Mouse (Mus musculus): ENCODE measurements around the gene Myh2. TPM values are rescaled to one million over a fixed set of nuclear protein-coding genes. Genes with fewer than 3 reads are reported as not detected.

Gene Myh2
- polyA plus RNA-seq, 1 experiment from 2014 or later = not detected

DNA sequence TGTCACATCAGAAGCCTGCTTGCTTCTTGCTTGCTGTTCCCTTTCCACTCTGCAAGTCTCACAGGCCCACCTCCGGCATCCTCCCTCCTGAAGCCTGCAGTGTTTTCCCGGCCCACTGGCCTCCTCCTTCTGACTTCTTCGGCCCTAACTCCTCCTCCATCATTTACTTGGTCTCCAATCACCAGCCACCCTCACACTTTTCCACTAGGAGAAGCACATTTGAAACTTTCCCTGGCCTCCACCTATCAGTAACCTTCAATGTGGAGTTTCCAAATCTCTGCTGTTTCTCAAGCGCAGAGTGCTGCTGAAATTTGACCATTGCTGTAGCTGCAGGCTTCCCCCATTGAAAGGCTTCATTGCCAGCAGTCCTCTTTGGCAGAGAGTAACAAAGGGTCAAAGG, 28.8 kb upstream of the Myh2 start:
- DNase-seq (ENCODE audit: low spot score) (no peak), ATAC-seq (ENCODE audit: insufficient number of reproducible peaks, low FRiP score, low TSS enrichment, low read depth) (no peak)
- Histone ChIP-seq H3K9ac (ENCODE audit: low read length) (no peak overlapping the region), H3K4me1 (ENCODE audit: control insufficient read depth, insufficient read depth, low read length) (no peaks in the 10 kb centered on the region), H3K27ac (replicated peaks; ENCODE audit: low read depth, low read length) (no peak overlapping the region), H3K4me3 (ENCODE audit: low read depth, low read length) (no peak overlapping the region), H3K36me3 (ENCODE audit: control insufficient read depth, insufficient read depth, low read length) (no peaks in the 10 kb centered on the region), H3K4me2 (ENCODE audit: low read depth, severe bottlenecking) (no peak overlapping the region), H3K27me3 (ENCODE audit: control insufficient read depth, insufficient read depth, low read length) (no peaks in the 10 kb centered on the region), H3K9me3 (ENCODE audit: control insufficient read depth, low read length) (no peaks in the 10 kb centered on the region)
- 58% methylated on average over 4 of the region's 4 CpGs for WGBS

DNA sequence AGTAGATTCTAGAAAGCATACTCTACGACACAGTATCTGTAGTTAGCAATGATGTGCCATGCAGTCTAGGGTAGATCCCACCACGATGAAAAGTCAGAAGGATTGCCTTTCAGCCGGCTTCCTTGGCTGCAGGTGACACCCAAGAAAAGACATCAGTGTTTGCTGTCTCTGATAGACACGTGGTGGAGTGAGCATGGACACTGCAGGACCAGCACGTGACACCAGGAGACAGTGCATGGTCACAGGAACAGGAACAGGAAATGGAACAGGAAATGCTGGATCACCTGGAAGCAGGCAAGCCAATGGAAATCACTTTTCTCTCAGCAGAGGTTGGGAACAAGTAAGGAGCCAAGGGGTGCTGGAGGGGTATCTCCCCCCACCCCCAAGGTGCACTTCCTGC, 27.8 kb upstream of the Myh2 start:
- H3K4me2 ChIP-seq (ENCODE audit: low read depth, severe bottlenecking) = no peak overlapping the region
- H3K27me3 ChIP-seq (ENCODE audit: control insufficient read depth, insufficient read depth, low read length) = no peaks in the 10 kb centered on the region
- 73% methylated on average over 5 of the region's 5 CpGs for WGBS
- H3K9ac ChIP-seq (ENCODE audit: low read length) = no peak overlapping the region
- no peaks in the 10 kb centered on the region for H3K4me1 ChIP-seq (ENCODE audit: control insufficient read depth, insufficient read depth, low read length)
- no peak overlapping the region for H3K27ac ChIP-seq (replicated peaks; ENCODE audit: low read depth, low read length)
- H3K36me3 ChIP-seq (ENCODE audit: control insufficient read depth, insufficient read depth, low read length) = no peaks in the 10 kb centered on the region
- no peaks in the 10 kb centered on the region for H3K9me3 ChIP-seq (ENCODE audit: control insufficient read depth, low read length)
- no peak for DNase-seq (ENCODE audit: low spot score)
- no peak for ATAC-seq (ENCODE audit: insufficient number of reproducible peaks, low FRiP score, low TSS enrichment, low read depth)
- no peak overlapping the region for H3K4me3 ChIP-seq (ENCODE audit: low read depth, low read length)

DNA sequence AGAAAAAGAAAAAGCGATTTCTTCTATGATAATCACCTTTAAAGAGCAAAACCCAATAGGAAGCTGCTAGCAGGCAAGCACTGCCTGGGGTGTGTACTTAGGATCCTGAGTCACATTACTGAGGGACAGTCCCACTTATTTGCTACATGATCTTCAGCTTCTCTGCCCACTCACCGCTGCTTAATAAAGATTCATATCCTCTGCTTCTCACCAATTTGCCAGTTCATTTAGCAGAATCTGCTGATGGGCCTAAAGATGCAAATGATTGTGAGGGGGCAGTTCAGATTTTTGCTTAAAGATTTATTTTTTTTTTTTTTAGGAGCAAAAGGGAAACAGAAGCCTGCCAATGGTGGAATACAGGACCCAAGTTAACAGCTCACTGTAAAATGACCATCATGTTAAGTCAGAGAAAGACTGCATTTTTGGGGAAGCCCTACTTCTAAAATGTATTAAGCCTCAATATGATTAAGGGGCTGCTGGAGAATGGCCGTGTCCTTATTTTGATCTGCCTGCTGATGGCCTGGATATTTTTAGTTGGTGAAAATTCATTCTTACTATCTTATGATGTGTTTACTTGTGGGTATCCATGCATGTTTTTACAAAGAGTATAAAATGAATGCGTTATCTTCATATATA, 26.8 kb upstream of the Myh2 start:
- WGBS = 89% methylated on average over 4 of the region's 4 CpGs
- no peaks in the 10 kb centered on the region for H3K27me3 ChIP-seq (ENCODE audit: control insufficient read depth, insufficient read depth, low read length)
- no peak overlapping the region for H3K4me2 ChIP-seq (ENCODE audit: low read depth, severe bottlenecking)

DNA sequence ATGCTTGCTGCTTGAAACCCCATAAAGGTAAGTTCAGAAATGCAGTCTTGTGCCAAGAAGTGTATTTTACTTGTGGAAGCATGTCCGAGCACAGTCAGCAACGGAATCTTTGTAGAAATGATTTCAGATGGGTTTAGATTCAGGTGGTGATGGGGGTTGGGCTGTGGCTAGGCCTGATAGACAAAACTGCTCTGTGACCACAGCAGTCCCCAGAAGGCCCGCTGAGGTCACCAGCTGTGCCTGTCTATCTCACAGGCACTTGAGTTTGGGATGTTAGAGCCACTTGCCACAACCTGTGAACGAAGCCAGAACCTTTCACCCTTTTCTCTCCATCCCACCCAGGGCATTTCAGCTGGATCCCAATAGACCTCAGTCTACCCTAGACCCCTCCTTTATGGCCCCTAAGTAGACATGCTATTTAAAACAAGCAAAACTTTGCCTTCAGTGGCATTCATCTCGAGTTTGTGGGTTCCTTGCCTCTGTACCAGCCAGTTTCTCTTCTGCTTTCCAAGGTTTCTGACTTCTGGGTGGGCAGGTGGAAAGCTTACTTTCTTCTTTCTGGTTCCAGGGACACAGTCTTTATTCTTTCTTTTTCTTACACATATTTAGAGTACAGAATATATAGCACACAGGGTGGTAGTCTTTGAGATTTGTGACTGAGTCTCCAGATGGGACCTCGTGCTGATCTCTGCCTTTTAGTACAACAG, 26.1 kb upstream of the Myh2 start:
- Histone ChIP-seq H3K4me3 (ENCODE audit: low read depth, low read length) (no peak overlapping the region), H3K27me3 (ENCODE audit: control insufficient read depth, insufficient read depth, low read length) (no peaks in the 10 kb centered on the region), H3K27ac (replicated peaks; ENCODE audit: low read depth, low read length) (no peak overlapping the region), H3K4me2 (ENCODE audit: low read depth, severe bottlenecking) (no peak overlapping the region), H3K36me3 (ENCODE audit: control insufficient read depth, insufficient read depth, low read length) (no peaks in the 10 kb centered on the region), H3K9ac (ENCODE audit: low read length) (no peak overlapping the region), H3K9me3 (ENCODE audit: control insufficient read depth, low read length) (no peaks in the 10 kb centered on the region), H3K4me1 (ENCODE audit: control insufficient read depth, insufficient read depth, low read length) (no peaks in the 10 kb centered on the region)
- 68% methylated on average over 6 of the region's 6 CpGs for WGBS
- DNase-seq (ENCODE audit: low spot score) (no peak), ATAC-seq (ENCODE audit: insufficient number of reproducible peaks, low FRiP score, low TSS enrichment, low read depth) (no peak)

More for the DNA sequence above, 26.8 kb upstream of the Myh2 start:
- DNase-seq (ENCODE audit: low spot score) = no peak
- H3K36me3 ChIP-seq (ENCODE audit: control insufficient read depth, insufficient read depth, low read length) = no peaks in the 10 kb centered on the region
- no peak overlapping the region for H3K9ac ChIP-seq (ENCODE audit: low read length)
- H3K4me3 ChIP-seq (ENCODE audit: low read depth, low read length) = no peak overlapping the region
- no peaks in the 10 kb centered on the region for H3K4me1 ChIP-seq (ENCODE audit: control insufficient read depth, insufficient read depth, low read length)
- H3K9me3 ChIP-seq (ENCODE audit: control insufficient read depth, low read length) = no peaks in the 10 kb centered on the region
- no peak for ATAC-seq (ENCODE audit: insufficient number of reproducible peaks, low FRiP score, low TSS enrichment, low read depth)
- H3K27ac ChIP-seq (replicated peaks; ENCODE audit: low read depth, low read length) = no peak overlapping the region

DNA sequence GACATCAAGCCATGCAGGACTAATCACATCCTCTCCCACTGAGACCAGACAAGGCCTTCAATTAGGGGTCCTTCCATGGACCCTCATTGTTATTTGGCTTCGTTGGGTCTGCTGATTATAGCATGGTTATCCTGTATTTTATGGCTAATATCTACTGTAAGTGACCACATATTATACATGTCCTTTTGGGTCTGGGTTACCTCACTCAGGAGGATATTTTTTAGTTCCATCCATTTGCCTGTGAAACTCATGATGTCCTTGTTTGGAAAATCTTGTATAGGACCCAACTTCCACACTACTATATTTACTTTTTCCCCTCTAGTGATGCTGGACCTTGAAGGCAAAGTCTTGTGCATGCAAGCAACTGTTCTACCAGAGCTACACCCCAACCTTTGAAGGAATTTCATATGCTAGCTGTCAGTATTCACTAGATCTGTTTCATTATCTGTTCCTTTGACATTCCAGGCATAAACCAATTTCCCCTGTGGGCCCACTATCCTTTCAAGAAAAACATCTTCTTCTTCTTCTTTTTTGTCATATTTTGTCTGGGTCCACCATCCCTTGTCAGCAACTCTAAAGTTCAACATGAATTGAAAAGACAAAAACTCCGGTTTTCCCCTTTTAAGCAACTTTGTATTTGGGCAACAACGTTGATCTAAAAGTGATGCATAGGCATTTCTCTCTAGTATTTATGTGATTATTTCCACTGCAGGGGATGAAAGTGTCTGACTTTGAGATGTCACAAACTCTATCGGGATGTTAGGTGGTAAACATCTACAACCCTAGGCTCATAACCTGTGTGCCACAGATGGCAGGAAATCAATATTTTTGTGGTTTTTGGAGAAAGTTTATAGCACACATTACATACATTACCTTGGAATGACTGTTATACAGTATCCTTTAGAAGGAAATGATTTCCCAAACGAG, 25.1 kb upstream of the Myh2 start:
- no peak overlapping the region for H3K4me2 ChIP-seq (ENCODE audit: low read depth, severe bottlenecking)
- 90% methylated on average over 5 of the region's 5 CpGs for WGBS
- no peaks in the 10 kb centered on the region for H3K4me1 ChIP-seq (ENCODE audit: control insufficient read depth, insufficient read depth, low read length)
- H3K4me3 ChIP-seq (ENCODE audit: low read depth, low read length) = no peak overlapping the region
- no peaks in the 10 kb centered on the region for H3K27me3 ChIP-seq (ENCODE audit: control insufficient read depth, insufficient read depth, low read length)
- H3K9me3 ChIP-seq (ENCODE audit: control insufficient read depth, low read length) = no peaks in the 10 kb centered on the region
- DNase-seq (ENCODE audit: low spot score) (no peak), ATAC-seq (ENCODE audit: insufficient number of reproducible peaks, low FRiP score, low TSS enrichment, low read depth) (no peak)
- no peak overlapping the region for H3K9ac ChIP-seq (ENCODE audit: low read length)
- H3K36me3 ChIP-seq (ENCODE audit: control insufficient read depth, insufficient read depth, low read length) = no peaks in the 10 kb centered on the region
- no peak overlapping the region for H3K27ac ChIP-seq (replicated peaks; ENCODE audit: low read depth, low read length)

DNA sequence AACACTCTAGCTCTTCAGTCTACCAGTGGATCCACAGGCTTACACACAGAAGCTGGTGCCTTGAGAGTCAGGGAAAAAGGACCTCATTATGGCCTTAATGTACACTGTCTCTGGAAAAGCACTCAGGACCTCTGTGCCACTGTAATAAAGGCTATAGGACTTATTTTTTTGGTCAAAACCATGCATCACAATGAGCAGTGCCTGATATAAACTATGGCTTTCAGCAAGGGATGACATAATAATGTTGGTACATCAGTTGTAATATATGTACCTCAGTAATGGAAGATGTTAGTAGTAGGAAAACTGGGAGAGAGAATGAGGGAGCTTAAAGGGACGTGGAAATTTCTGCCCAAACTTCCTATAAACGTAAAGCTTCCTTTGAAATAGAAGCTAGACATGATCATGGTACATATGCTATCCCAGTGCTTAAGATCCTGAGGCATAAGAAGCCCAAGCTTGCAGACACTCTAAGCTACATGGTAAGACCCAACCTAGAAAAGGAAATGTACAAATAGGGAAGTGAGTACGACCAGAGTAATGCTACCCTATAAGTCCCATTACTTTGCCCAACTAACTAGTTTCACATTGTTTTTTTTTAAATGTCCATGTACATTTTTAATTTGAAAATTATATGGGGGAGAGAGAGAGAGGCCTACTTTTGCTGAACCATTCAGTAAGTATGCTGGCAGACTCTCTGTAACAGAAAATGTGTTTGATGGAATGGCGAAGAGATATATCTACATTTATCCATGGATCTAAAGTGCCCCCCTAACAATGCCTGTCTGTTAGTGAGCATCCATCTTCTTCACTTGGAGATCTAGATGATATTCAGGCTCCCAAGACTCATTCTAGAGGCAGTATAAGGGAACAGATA, 24.2 kb upstream of the Myh2 start:
- H3K36me3 ChIP-seq (ENCODE audit: control insufficient read depth, insufficient read depth, low read length) = no peaks in the 10 kb centered on the region
- H3K27ac ChIP-seq (replicated peaks; ENCODE audit: low read depth, low read length) = no peak overlapping the region
- H3K4me1 ChIP-seq (ENCODE audit: control insufficient read depth, insufficient read depth, low read length) = no peaks in the 10 kb centered on the region
- no peak overlapping the region for H3K4me2 ChIP-seq (ENCODE audit: low read depth, severe bottlenecking)
- DNase-seq (ENCODE audit: low spot score) = no peak
- no peaks in the 10 kb centered on the region for H3K9me3 ChIP-seq (ENCODE audit: control insufficient read depth, low read length)
- H3K4me3 ChIP-seq (ENCODE audit: low read depth, low read length) = no peak overlapping the region
- no peak for ATAC-seq (ENCODE audit: insufficient number of reproducible peaks, low FRiP score, low TSS enrichment, low read depth)
- H3K27me3 ChIP-seq (ENCODE audit: control insufficient read depth, insufficient read depth, low read length) = no peaks in the 10 kb centered on the region
- WGBS = 86% methylated on average over 4 of the region's 4 CpGs
- no peak overlapping the region for H3K9ac ChIP-seq (ENCODE audit: low read length)

DNA sequence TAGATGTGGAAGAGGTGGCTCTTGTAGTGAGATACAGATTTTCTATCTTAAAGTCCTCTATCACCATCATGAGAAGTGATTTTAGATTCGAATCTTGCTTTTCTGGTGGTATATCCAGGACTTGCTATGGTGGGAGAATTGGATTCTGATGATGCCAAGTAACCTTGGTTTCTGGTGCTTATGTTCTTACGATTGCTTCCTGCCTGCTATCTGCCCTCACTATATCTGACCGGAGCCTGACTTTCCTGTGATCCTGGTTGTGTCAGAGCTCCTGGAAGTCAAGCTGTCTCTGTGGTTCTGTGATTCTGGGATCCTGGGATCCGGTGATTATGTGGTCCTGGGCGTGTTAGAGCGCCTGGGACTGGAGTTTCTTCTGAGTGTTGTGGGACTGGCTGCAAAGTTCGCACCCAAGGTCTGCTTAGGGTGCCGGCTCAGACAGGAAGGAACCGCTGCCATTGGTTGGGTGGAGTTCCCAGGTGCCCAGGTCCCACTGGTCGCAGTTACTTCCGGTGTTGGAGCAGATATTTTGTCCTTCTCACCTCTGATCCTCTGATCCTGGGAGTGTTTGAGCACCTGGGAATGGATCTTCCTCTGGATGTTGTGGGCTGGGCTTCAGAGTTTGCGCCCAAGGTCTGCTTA, 23.4 kb upstream of the Myh2 start:
- H3K4me1 ChIP-seq (ENCODE audit: control insufficient read depth, insufficient read depth, low read length) = no peaks in the 10 kb centered on the region
- no peaks in the 10 kb centered on the region for H3K36me3 ChIP-seq (ENCODE audit: control insufficient read depth, insufficient read depth, low read length)
- H3K9me3 ChIP-seq (ENCODE audit: control insufficient read depth, low read length) = no peaks in the 10 kb centered on the region
- no peak for DNase-seq (ENCODE audit: low spot score)
- no peak overlapping the region for H3K9ac ChIP-seq (ENCODE audit: low read length)
- no peak overlapping the region for H3K27ac ChIP-seq (replicated peaks; ENCODE audit: low read depth, low read length)
- H3K4me2 ChIP-seq (ENCODE audit: low read depth, severe bottlenecking) = no peak overlapping the region
- no peaks in the 10 kb centered on the region for H3K27me3 ChIP-seq (ENCODE audit: control insufficient read depth, insufficient read depth, low read length)
- no peak for ATAC-seq (ENCODE audit: insufficient number of reproducible peaks, low FRiP score, low TSS enrichment, low read depth)
- no peak overlapping the region for H3K4me3 ChIP-seq (ENCODE audit: low read depth, low read length)
- WGBS = 91% methylated on average over 12 of the region's 12 CpGs

All from limb, embryonic 11.5 days (tissue).